Mouse (Mus musculus) neural tube, embryonic 13.5 days (tissue): Measurements from ENCODE around the gene Gm13691. TPM values are rescaled to one million over a fixed set of nuclear protein-coding genes. Genes with fewer than 3 reads are reported as not detected.
"Not testable (repeated sequence)": the region's sequence is repeated elsewhere in the genome, so short reads cannot be mapped to it uniquely, and the experiment has no call there.

Experiments used
- ATAC-seq: fragments of 200-750 bp; cut with Nextera tagmentation; 2 replicates; pipeline ENCODE4 v1.8.0; 2017; ENCODE audit warnings: low read depth, mild to moderate bottlenecking, moderate TSS enrichment, moderate library complexity
- H3K27ac ChIP-seq: fragments of 300-500 bp; sonication (generic); replicated peaks from 2 replicates; pipeline ENCODE4 v1.5.1; 2015; ENCODE audit warnings: moderate library complexity, mild to moderate bottlenecking, inconsistent platforms
- H3K27me3 ChIP-seq: fragments of 300-500 bp; sonication (generic); 2 replicates; pipeline ENCODE4 v1.6.1; 2015; ENCODE audit warnings: mild to moderate bottlenecking, inconsistent platforms
- H3K36me3 ChIP-seq: fragments of 300-500 bp; sonication (generic); 2 replicates; pipeline ENCODE4 v1.6.1; 2015; ENCODE audit warnings: mild to moderate bottlenecking, inconsistent platforms
- H3K4me1 ChIP-seq: fragments of 300-500 bp; sonication (generic); replicated peaks from 2 replicates; pipeline ENCODE4 v1.6.1; 2015; ENCODE audit warnings: inconsistent platforms
- H3K4me2 ChIP-seq: fragments of 300-500 bp; sonication (generic); 2 replicates; pipeline ENCODE4 v1.6.1; 2015; ENCODE audit warnings: inconsistent platforms, mild to moderate bottlenecking, moderate library complexity
- H3K4me3 ChIP-seq: fragments of 300-500 bp; sonication (generic); 2 replicates; pipeline ENCODE4 v1.5.1; 2015; ENCODE audit warnings: mild to moderate bottlenecking, inconsistent platforms
- H3K9ac ChIP-seq: fragments of 300-500 bp; sonication (generic); 2 replicates; pipeline ENCODE4 v1.6.1; 2015; ENCODE audit warnings: moderate library complexity, mild to moderate bottlenecking, inconsistent platforms
- H3K9me3 ChIP-seq: fragments of 300-500 bp; sonication (generic); 2 replicates; pipeline ENCODE4 v1.6.1; 2016; ENCODE audit warnings: inconsistent platforms
- WGBS: fragments of 180-500 bp; shearing (Covaris S2); methylation state at CpG from one replicate; pipeline ENCODE4 v1.1.7; 2015; 5-methylcytosine and 5-hydroxymethylcytosine counted together
- polyA plus RNA-seq: library from polyadenylated mRNA; unstranded; fragments of >200 nt; fragmentation: Nextera tagmentation; extraction: Ambion mirVana; gene quantifications from 2 replicates; pipeline ENCODE4 v1.2.1, GENCODE M21; 2015

The Gm13691 gene
- polyA plus RNA-seq = not detected in 2 replicates

DNA sequence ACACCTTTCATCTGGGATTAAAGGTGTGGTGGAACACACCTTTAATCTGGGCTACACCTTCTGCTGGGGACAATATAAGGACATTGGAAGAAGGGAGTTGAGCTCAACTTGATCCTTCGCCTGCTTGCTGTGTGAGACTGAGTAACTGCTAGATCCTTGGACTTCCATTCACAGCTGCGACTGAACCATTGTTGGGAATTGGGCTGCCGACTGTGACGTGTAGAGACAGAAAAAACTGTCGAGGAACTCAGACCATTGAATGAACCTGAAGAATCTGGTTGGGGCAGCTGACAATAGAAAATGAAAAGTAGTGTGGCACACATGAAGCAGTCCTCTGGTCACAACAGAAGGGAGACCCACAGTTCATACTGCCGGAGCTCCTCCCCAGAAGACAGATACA, at the start of gene Gm13691:
Gene Gm13691, plus strand, starts transcription at position 301 of the 400 bp plus-strand sequence.
- WGBS = no CpG with 5 or more reads among the region's 6 CpGs
- H3K4me3 ChIP-seq, H3K27ac ChIP-seq, H3K9ac ChIP-seq, H3K4me1 ChIP-seq, H3K4me2 ChIP-seq, H3K36me3 ChIP-seq, ATAC-seq, H3K27me3 ChIP-seq, H3K9me3 ChIP-seq: not testable (repeated sequence)

DNA sequence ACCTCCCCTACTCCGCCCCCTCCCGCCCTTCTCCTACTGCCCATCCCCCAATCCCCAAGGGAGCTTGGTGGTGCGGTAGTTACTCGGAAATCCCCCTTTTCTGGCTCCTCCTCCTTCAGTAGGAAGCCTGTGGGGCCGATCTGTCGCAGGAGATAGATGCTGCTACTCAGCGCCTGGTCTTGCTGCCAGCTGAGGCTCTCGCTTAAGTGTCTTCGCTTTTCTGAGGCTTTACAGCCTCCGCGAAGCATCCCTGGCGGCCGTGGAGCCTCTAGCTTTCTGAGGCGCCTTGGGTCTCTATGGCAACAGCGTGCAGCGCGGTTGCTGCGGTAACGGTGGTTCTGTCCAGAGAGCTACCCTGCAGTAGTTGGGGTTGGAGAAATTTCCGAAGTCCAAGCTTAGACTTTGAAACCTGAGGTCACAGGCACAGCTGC, 49.4 kb upstream of the Gm13691 start, which contains the start of gene Zswim2:
Gene Zswim2, minus strand, starts transcription at position 298 of the 431 bp plus-strand sequence.
- Histone ChIP-seq H3K27me3 (no peaks in the 10 kb centered on the region), H3K4me1 (peaks cover 10% of the 10 kb centered on the region), H3K9me3 (no peaks in the 10 kb centered on the region), H3K27ac (0 out of 2 replicates have a peak within 1 kb of the TSS, but pooled peaks have one; percentile 10), H3K4me3 (peak within 1 kb of the TSS; percentile 24), H3K4me2 (peak within 1 kb of the TSS; percentile 50), H3K36me3 (no peaks in the 10 kb centered on the region), H3K9ac (0 out of 2 replicates have a peak within 1 kb of the TSS, but pooled peaks have one; percentile 2)
- under 1% methylated on average over 20 of the region's 20 CpGs for WGBS
- peak; percentile 99 for ATAC-seq

GRCm38 (mm10) chr2:83941378-83941777, 49.0 kb upstream of the Gm13691 start:
- Histone ChIP-seq H3K4me1 (peaks cover 10% of the 10 kb centered on the region), H3K4me3 (peak overlapping the region; percentile 24), H3K9ac (no peak overlapping the region), H3K9me3 (no peaks in the 10 kb centered on the region), H3K4me2 (peak overlapping the region; percentile 50), H3K27me3 (no peaks in the 10 kb centered on the region), H3K36me3 (no peaks in the 10 kb centered on the region), H3K27ac (0 out of 2 replicates have a peak overlapping the region, but pooled peaks have one; percentile 10)
- WGBS = 46% methylated on average over 3 of the region's 3 CpGs
- ATAC-seq = peak; percentile 75

DNA sequence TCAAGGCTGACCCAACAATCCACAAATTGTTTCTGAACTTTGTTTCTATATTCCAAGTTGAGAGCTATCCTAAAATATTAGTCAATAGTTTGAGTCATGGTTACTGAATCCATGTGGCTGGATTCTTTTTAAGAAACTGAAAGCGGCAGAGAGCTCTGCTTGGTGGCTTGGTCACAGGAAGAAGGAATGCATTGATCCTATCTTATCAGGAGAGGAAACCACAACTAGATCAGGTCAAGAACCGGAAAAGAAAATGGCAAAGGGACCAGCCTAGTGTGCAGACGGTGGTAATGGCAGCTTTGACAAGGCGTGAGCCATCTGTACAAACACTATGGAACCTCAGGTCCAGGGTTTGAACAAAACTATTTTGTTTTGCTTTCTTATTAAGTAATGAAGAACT, 48.6 kb upstream of the Gm13691 start:
- no peak for ATAC-seq
- Histone ChIP-seq H3K9ac (no peak overlapping the region), H3K4me1 (peaks cover 10% of the 10 kb centered on the region), H3K9me3 (no peaks in the 10 kb centered on the region), H3K27ac (no peak overlapping the region), H3K27me3 (no peaks in the 10 kb centered on the region), H3K4me3 (no peak overlapping the region), H3K4me2 (no peak overlapping the region; the same call in 1 of the 2 replicates), H3K36me3 (no peaks in the 10 kb centered on the region)
- 74% methylated on average over 4 of the region's 4 CpGs for WGBS

DNA sequence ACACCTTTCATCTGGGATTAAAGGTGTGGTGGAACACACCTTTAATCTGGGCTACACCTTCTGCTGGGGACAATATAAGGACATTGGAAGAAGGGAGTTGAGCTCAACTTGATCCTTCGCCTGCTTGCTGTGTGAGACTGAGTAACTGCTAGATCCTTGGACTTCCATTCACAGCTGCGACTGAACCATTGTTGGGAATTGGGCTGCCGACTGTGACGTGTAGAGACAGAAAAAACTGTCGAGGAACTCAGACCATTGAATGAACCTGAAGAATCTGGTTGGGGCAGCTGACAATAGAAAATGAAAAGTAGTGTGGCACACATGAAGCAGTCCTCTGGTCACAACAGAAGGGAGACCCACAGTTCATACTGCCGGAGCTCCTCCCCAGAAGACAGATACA, 35.0 kb upstream of the Gm13691 start, which contains the start of gene Gm13698:
Gene Gm13698, plus strand, starts transcription at position 301 of the 400 bp plus-strand sequence.
- H3K27ac ChIP-seq, H3K4me2 ChIP-seq, H3K27me3 ChIP-seq, H3K4me3 ChIP-seq, ATAC-seq, H3K9ac ChIP-seq, H3K36me3 ChIP-seq, H3K9me3 ChIP-seq, H3K4me1 ChIP-seq: not testable (repeated sequence)
- no CpG with 5 or more reads among the region's 6 CpGs for WGBS

DNA sequence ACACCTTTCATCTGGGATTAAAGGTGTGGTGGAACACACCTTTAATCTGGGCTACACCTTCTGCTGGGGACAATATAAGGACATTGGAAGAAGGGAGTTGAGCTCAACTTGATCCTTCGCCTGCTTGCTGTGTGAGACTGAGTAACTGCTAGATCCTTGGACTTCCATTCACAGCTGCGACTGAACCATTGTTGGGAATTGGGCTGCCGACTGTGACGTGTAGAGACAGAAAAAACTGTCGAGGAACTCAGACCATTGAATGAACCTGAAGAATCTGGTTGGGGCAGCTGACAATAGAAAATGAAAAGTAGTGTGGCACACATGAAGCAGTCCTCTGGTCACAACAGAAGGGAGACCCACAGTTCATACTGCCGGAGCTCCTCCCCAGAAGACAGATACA, 29.1 kb upstream of the Gm13691 start, which contains the start of gene Gm13693:
Gene Gm13693, plus strand, starts transcription at position 301 of the 400 bp plus-strand sequence.
- H3K4me2 ChIP-seq, H3K9ac ChIP-seq, H3K27ac ChIP-seq, H3K27me3 ChIP-seq, H3K9me3 ChIP-seq, H3K36me3 ChIP-seq, ATAC-seq, H3K4me1 ChIP-seq, H3K4me3 ChIP-seq: not testable (repeated sequence)
- WGBS = no CpG with 5 or more reads among the region's 6 CpGs

- not testable (repeated sequence) for H3K27ac ChIP-seq, H3K36me3 ChIP-seq, ATAC-seq, H3K9me3 ChIP-seq, H3K27me3 ChIP-seq, H3K4me2 ChIP-seq, H3K9ac ChIP-seq, H3K4me3 ChIP-seq, H3K4me1 ChIP-seq
- no CpG with 5 or more reads among the region's 6 CpGs for WGBS
Observed at GRCm38 (mm10) chr2:83967013-83967412, 23.3 kb upstream of the Gm13691 start, which contains the start of gene Gm13695. Gene Gm13695, plus strand, starts transcription at chr2:83967313.

DNA sequence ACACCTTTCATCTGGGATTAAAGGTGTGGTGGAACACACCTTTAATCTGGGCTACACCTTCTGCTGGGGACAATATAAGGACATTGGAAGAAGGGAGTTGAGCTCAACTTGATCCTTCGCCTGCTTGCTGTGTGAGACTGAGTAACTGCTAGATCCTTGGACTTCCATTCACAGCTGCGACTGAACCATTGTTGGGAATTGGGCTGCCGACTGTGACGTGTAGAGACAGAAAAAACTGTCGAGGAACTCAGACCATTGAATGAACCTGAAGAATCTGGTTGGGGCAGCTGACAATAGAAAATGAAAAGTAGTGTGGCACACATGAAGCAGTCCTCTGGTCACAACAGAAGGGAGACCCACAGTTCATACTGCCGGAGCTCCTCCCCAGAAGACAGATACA, 17.5 kb upstream of the Gm13691 start, which contains the start of gene Gm13696:
Gene Gm13696, plus strand, starts transcription at position 301 of the 400 bp plus-strand sequence.
- not testable (repeated sequence) for H3K9ac ChIP-seq, H3K4me2 ChIP-seq, H3K27ac ChIP-seq, H3K36me3 ChIP-seq, H3K4me1 ChIP-seq, H3K4me3 ChIP-seq, ATAC-seq, H3K9me3 ChIP-seq, H3K27me3 ChIP-seq
- WGBS = no CpG with 5 or more reads among the region's 6 CpGs

DNA sequence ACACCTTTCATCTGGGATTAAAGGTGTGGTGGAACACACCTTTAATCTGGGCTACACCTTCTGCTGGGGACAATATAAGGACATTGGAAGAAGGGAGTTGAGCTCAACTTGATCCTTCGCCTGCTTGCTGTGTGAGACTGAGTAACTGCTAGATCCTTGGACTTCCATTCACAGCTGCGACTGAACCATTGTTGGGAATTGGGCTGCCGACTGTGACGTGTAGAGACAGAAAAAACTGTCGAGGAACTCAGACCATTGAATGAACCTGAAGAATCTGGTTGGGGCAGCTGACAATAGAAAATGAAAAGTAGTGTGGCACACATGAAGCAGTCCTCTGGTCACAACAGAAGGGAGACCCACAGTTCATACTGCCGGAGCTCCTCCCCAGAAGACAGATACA, 11.7 kb upstream of the Gm13691 start, which contains the start of gene Gm13694:
Gene Gm13694, plus strand, starts transcription at position 301 of the 400 bp plus-strand sequence.
- H3K4me2 ChIP-seq, H3K36me3 ChIP-seq, H3K4me3 ChIP-seq, ATAC-seq, H3K27me3 ChIP-seq, H3K4me1 ChIP-seq, H3K9me3 ChIP-seq, H3K27ac ChIP-seq, H3K9ac ChIP-seq: not testable (repeated sequence)
- no CpG with 5 or more reads among the region's 6 CpGs for WGBS

DNA sequence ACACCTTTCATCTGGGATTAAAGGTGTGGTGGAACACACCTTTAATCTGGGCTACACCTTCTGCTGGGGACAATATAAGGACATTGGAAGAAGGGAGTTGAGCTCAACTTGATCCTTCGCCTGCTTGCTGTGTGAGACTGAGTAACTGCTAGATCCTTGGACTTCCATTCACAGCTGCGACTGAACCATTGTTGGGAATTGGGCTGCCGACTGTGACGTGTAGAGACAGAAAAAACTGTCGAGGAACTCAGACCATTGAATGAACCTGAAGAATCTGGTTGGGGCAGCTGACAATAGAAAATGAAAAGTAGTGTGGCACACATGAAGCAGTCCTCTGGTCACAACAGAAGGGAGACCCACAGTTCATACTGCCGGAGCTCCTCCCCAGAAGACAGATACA, 5.9 kb upstream of the Gm13691 start, which contains the start of gene Gm13697:
Gene Gm13697, plus strand, starts transcription at position 301 of the 400 bp plus-strand sequence.
- ATAC-seq, H3K9ac ChIP-seq: not testable (repeated sequence)
- whole genome bisulfite sequencing = no CpG with 5 or more reads among the region's 6 CpGs

DNA sequence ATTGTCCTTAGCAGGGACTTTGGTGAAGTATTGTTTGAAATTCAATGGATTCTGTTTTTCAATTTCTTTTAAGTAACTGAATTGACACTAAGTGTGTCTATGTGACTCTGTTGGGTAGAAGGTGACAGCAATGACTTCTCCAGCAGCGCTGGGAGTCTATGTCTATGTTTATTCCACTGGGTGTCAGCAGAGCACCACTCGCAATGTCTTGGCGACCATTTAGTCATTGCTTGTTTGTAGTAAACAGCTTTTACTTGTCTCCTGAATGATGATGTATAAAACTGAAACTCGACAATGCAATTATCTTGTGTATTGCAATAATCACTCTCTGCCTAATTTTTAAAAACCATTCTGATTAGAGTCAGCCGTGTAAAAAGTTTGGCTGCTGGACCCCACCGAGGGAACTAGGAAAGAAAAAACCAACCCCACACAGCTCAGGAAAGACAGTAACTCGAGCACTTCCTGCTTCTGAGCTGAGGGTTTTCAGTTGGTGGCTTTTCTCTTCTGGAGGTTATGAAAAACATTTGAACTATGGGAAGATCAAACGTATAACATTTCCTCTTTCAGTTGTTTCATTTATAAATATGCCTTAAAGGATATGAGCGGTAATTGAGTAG, 3.4 kb downstream of the Gm13691 start:
- not testable (repeated sequence) for ATAC-seq, H3K4me1 ChIP-seq, H3K27ac ChIP-seq, H3K36me3 ChIP-seq, H3K27me3 ChIP-seq, H3K9ac ChIP-seq, H3K4me2 ChIP-seq, H3K9me3 ChIP-seq, H3K4me3 ChIP-seq
- WGBS = 73% methylated on average over 8 of the region's 9 CpGs

More for the DNA sequence above, 5.9 kb upstream of the Gm13691 start, which contains the start of gene Gm13697:
- H3K4me3 ChIP-seq, H3K9me3 ChIP-seq, H3K27ac ChIP-seq, H3K4me2 ChIP-seq, H3K27me3 ChIP-seq, H3K4me1 ChIP-seq, H3K36me3 ChIP-seq: not testable (repeated sequence)

DNA sequence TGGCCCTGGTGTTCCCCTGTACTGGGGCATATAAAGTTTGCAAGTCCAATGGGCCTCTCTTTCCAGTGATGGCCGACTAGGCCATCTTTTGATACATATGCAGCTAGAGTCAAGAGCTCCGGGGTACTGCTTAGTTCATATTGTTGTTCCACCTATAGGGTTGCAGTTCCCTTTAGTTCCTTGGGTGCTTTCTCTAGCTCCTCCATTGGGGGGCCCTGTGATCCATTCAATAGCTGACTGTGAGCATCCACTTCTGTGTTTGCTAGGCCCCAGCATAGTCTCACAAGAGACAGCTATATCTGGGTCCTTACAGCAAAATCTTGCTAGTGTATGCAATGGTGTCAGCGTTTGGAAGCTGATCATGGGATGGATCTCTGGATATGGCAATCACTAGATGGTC, 4.2 kb downstream of the Gm13691 start:
- not testable (repeated sequence) for H3K4me2 ChIP-seq, H3K9me3 ChIP-seq, ATAC-seq, H3K27me3 ChIP-seq, H3K36me3 ChIP-seq, H3K27ac ChIP-seq, H3K9ac ChIP-seq, H3K4me3 ChIP-seq, H3K4me1 ChIP-seq
- 100% methylated on average over 1 of the region's 3 CpGs for WGBS
